Mouse (Mus musculus) testis, adult 2 months (tissue): Measurements from ENCODE around the gene Akap10. TPM values are rescaled to one million over a fixed set of nuclear protein-coding genes. Genes with fewer than 3 reads are reported as not detected.

Source experiments
- H3K27ac ChIP-seq: fragments of 200-500 bp; 2 replicates; pipeline ENCODE4 v1.5.1; 2012; ENCODE audit warnings: low read depth, low read length; ENCODE audit not compliant: control insufficient read depth, insufficient read depth
- H3K27me3 ChIP-seq: fragments of 200-500 bp; 2 replicates; pipeline ENCODE4 v1.6.1; 2012; ENCODE audit warnings: mild to moderate bottlenecking, low read length, moderate library complexity; ENCODE audit not compliant: control insufficient read depth, insufficient read depth
- H3K36me3 ChIP-seq: fragments of 200-500 bp; 2 replicates; pipeline ENCODE4 v1.6.1; 2012; ENCODE audit warnings: mild to moderate bottlenecking, low read length; ENCODE audit not compliant: control insufficient read depth, insufficient read depth
- H3K4me1 ChIP-seq: fragments of 200-500 bp; 2 replicates; pipeline ENCODE4 v1.6.1; 2012; ENCODE audit warnings: low read length; ENCODE audit not compliant: control insufficient read depth, insufficient read depth
- H3K4me3 ChIP-seq: fragments of 200-500 bp; 2 replicates; pipeline ENCODE4 v1.5.1; 2012; ENCODE audit warnings: low read depth, mild to moderate bottlenecking, low read length, moderate library complexity, mixed read lengths; ENCODE audit not compliant: control insufficient read depth
- CTCF ChIP-seq: fragments of 200-500 bp; IDR thresholded peaks from 2 replicates; pipeline ENCODE4 v1.5.1; 2012; ENCODE audit warnings: low read depth, mild to moderate bottlenecking, inconsistent platforms, low read length, moderate library complexity; ENCODE audit not compliant: control insufficient read depth, insufficient read depth, insufficient replicate concordance
- POLR2A ChIP-seq: fragments of 200-500 bp; IDR thresholded peaks from 2 replicates; pipeline ENCODE4 v1.6.1; 2012; ENCODE audit warnings: low read depth, mild to moderate bottlenecking, inconsistent platforms, low read length, moderate library complexity; ENCODE audit not compliant: control insufficient read depth
- polyA plus RNA-seq: library from polyadenylated mRNA; depleted of rRNA; stranded (reverse); fragments of >200 nt; gene quantifications from 2 replicates; pipeline ENCODE4 v1.2.3, GENCODE M21; 2012

The Akap10 gene
- polyA plus RNA-seq, 1 experiment = 21.5 TPM

- H3K36me3 ChIP-seq = no peaks in the 10 kb centered on the region
- H3K27ac ChIP-seq = peak overlapping the region; percentile 79
- H3K27me3 ChIP-seq = no peaks in the 10 kb centered on the region
- H3K4me3 ChIP-seq = peak overlapping the region; percentile 92; the same call in 1 of the 2 replicates
- H3K4me1 ChIP-seq = no peaks in the 10 kb centered on the region
- TF ChIP-seq CTCF = no peak
- TF ChIP-seq POLR2A = no peak
Measured at GRCm38 (mm10) chr11:61930640-61931586, 861 bp upstream of the Akap10 start.

- no peaks in the 10 kb centered on the region for H3K27me3 ChIP-seq
- no peaks in the 10 kb centered on the region for H3K36me3 ChIP-seq
- H3K4me3 ChIP-seq = peak overlapping the region; percentile 92
- H3K4me1 ChIP-seq = no peaks in the 10 kb centered on the region
- TF ChIP-seq CTCF = no peak
- no peak for TF ChIP-seq POLR2A
- peak overlapping the region; percentile 59 for H3K27ac ChIP-seq
Measured at GRCm38 (mm10) chr11:61929323-61930097, 542 bp downstream of the Akap10 start.

- TF ChIP-seq POLR2A = no peak
- no peak for TF ChIP-seq CTCF
- no peaks in the 10 kb centered on the region for H3K4me1 ChIP-seq
- no peaks in the 10 kb centered on the region for H3K27me3 ChIP-seq
- no peak overlapping the region for H3K4me3 ChIP-seq
- no peaks in the 10 kb centered on the region for H3K36me3 ChIP-seq
- no peak overlapping the region for H3K27ac ChIP-seq
Measured at GRCm38 (mm10) chr11:61923309-61923708, 6.7 kb downstream of the Akap10 start.

GRCm38 (mm10) chr11:61919702-61920101 lies 10.3 kb downstream of the Akap10 start:
- no peak for TF ChIP-seq POLR2A
- no peak for TF ChIP-seq CTCF
- H3K4me1 ChIP-seq = no peaks in the 10 kb centered on the region
- H3K4me3 ChIP-seq = no peak overlapping the region
- H3K36me3 ChIP-seq = peaks cover 6% of the 10 kb centered on the region
- no peaks in the 10 kb centered on the region for H3K27me3 ChIP-seq
- H3K27ac ChIP-seq = no peak overlapping the region

GRCm38 (mm10) chr11:61908315-61908714 lies 21.7 kb downstream of the Akap10 start:
- TF ChIP-seq POLR2A = no peak
- no peak for TF ChIP-seq CTCF
- no peaks in the 10 kb centered on the region for H3K36me3 ChIP-seq
- H3K27me3 ChIP-seq = no peaks in the 10 kb centered on the region
- no peaks in the 10 kb centered on the region for H3K4me1 ChIP-seq
- H3K27ac ChIP-seq = no peak overlapping the region
- no peak overlapping the region for H3K4me3 ChIP-seq

GRCm38 (mm10) chr11:61882183-61882582 lies 47.9 kb downstream of the Akap10 start:
- Histone ChIP-seq H3K36me3 (no peaks in the 10 kb centered on the region; the same call in 1 of the 2 replicates), H3K27ac (no peak overlapping the region), H3K27me3 (no peaks in the 10 kb centered on the region), H3K4me1 (no peaks in the 10 kb centered on the region), H3K4me3 (no peak overlapping the region)
- no peak for TF ChIP-seq POLR2A
- no peak for TF ChIP-seq CTCF

GRCm38 (mm10) chr11:61879921-61880320 lies 50.1 kb downstream of the Akap10 start:
- Histone ChIP-seq H3K4me3 (no peak overlapping the region), H3K4me1 (no peaks in the 10 kb centered on the region), H3K27me3 (no peaks in the 10 kb centered on the region), H3K36me3 (no peaks in the 10 kb centered on the region), H3K27ac (no peak overlapping the region)
- TF ChIP-seq CTCF (no peak), POLR2A (no peak)
